Mouse (Mus musculus) right cerebral cortex, postnatal 4 days (tissue): ENCODE results near the gene Wdr48.

Source experiments
- DNase-seq: peaks from one replicate; pipeline ENCODE4 v3.0.0-alpha.2; 2022

The Wdr48 gene

DNA sequence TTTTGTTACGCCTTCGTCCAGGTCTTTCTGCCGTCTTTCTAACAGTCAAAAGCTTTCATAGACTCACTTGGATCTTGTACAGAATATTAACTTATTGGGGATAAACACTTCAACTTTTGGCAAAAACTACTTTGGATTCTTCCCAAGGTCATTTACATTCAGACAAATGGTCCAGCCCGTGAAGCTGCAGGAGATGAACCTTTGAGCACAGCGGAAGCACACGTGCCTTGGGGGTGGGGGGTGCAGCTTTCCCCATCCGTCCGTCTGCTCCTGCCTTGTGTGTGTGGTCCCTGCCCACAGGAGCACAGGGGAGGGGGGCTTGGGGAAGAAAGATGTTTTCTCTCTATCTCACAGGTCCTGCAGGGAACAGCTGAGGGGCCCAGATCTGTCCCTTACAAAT is 31.1 kb downstream of the Wdr48 start:
- DNase-seq = no peak

DNA sequence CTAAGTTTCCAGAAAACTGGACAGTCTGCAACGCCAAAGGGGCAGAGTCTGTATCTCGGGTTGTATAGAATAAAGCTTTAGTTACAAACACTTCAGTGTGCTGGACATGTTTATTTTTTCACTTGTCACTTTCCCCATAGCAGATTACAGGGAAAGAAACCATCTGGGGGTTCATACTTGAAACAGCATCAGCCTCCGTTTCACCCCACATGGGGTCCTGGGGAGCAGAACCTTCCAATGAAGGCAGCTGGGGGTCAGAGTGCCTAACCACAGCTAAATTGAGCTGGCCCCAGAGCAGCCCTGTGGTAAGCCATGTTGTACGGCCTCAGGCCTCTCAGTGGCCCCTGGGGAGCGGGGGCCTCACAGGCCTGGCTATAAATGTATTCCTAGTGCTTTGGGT is 31.8 kb downstream of the Wdr48 start:
- no peak for DNase-seq

DNA sequence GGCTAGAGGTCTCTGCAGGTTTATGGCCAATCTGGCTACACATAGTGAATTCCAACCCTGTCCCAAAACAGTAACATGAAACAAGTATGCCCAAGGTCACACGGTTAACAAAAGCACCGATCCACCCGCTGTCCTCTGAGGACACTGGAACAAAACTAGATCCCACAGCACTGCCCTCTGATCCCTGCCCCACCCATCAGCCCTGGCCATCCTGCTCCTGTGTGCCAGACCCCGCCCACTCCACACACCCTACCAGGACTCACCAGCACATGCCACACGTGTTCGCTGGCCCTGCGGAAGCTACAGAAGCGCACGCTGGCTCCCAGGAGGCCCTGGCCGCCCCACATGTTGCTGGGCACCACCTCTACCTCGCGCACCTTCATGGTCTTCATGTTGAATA is 37.7 kb downstream of the Wdr48 start:
- DNase-seq = no peak

DNA sequence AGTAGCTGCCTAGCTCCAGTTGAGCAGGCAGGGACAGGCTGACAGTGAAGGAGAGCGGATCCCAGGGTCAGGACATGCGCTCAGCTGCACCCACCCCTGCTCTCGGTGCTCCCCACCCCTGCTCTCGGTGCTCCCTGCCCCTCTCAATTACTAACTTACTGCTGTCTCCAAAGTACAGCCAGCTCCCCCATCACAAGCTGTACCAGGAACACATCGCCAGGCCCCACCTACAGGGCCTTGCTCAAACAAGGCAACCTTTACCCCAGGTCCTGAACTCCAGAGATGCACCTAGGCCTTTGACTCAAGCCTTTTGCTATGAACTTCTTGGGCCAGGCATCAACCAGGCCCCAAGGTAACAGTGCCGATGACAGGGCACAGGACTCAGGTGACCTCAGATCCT is 39.0 kb downstream of the Wdr48 start:
- DNase-seq = no peak

DNA sequence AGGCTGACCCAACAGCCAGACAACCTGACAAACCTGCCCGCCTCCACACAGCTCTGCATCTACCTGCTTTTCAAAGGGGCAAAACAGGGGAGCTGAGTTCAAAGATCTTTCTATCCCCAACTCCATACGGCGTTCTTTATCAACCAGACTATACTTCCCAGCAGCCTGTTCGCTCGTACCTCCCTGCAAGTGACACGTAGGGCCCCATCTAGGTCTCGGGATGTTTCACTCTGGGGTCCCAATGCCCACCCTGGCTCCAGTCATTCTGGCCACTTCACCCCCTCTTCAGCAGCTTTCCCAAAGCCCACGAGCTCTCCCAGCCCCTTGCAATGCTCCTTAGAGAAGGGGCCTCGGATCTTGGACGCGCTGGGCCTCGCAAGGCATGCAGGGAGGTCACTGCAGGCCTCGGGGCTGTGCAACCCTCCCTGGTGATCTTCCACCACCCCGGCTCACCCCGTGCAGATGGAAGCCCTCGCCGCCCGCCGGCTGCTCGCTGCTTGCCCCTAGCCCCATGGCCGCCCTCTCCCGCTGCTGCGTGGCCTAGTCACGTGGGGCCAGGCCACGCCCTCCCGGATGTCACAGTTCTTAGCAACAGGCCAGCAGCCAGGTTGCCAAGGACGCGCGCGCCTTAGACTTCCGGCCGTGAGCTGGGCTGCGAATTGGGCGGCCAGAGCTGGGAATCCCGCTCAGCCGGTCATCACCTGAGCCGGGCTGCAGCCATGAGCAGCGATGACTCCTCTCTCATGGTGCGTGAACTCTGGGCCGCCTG is 42.5 kb downstream of the Wdr48 start, which contains the start of the genes Gorasp1 and Ttc21a:
TSS of gene Gorasp1 (minus strand) at position 561 of the 769 bp plus-strand sequence.
TSS of gene Ttc21a (plus strand) at position 602 of the 769 bp plus-strand sequence.
- peak; percentile 95 for DNase-seq

DNA sequence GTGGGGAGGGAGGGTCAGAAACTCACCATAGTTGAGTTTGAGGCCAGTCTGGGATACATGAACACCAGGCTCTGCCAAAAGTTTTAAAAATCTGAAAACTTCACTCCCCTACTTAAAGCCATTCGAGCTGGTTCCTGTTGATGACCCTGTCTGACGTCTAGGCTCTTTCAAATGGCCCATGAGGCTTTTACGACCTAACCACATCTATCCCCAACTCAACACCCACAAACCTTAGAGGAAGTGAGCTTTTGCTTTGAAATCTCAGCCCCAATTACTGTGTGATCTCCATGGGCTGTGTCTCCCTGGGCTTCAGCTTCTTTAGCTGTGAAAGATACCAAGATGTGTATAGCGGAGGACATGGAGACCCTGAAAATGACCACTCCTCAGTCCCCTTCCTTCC is 43.8 kb downstream of the Wdr48 start:
- no peak for DNase-seq

DNA sequence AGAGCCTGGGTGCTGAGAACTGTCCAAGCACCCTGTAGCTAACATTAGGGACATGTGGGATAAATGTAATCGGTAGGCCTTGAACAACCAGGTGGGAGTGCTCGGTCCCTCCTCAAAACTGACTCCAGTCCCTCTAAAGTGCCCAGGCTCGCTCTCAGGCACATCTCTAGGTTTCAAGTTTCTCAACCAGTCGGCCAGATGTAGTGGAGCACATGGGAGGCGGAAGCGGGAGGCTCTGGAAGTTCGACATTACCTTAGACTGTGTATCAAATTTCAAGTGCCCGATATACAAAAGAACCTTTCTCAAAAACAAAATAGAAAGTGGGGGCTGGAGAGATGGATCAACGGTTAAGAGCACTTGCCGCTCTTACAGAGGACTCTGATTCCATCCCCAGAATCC is 45.0 kb downstream of the Wdr48 start:
- no peak for DNase-seq

DNA sequence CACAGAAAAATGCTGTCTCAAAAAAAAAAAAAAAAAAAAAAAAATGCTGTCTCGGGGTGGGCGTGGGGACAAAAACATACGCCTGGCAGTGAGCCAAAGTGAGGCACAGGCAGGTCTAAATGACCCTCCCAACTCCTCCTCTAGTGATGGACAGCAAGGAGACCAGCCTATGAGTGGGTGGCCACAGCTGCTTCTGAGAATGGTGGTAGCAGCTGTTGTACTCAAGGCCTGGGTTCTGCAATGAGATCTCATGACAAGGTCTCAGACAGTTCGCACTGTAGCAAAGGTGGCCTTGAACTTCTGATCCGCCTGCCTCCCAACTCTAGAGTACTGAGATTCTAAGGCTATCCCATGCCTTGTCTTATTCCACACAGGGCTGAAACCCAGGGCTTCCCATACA is 46.7 kb downstream of the Wdr48 start:
- DNase-seq = no peak

DNA sequence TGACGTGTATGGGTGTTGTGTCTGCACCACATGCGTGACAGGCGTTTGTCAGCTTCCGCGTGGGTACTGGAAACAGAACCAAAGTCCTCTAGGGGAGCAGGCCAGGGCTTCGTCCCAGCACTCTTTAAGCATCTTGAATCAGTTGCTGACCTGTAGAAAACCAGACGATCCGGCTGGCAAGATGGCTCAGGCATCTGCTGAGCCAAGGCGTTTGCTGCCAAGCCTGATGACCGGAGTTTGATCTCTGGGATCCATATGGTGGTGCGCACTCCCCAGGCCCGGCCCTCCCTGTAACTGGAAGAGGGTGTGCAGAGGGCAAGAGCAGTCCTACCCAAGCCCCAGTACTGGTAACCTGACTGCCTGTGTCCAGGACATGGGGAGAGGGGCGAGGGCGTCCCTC is 47.2 kb downstream of the Wdr48 start:
- no peak for DNase-seq

DNA sequence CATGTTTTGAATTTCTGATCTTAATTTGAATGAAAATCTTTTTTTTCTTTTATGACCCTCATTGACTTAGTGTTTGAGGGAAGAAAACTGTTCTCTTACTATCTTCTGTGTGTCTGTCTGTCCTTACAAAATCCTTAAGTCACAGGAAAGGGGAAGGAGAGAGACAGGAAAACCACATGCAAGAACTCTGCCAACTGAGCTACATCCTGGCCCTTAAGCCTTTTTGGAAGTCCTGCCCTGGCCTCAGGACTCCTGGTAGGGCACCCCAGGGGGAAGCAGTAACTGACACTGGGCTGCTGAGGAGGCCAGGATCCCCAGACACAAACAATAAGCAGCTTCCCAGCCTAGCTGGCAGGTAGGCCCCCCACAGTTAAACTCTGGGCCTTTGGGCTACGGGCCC is 48.6 kb downstream of the Wdr48 start:
- no peak for DNase-seq

DNA sequence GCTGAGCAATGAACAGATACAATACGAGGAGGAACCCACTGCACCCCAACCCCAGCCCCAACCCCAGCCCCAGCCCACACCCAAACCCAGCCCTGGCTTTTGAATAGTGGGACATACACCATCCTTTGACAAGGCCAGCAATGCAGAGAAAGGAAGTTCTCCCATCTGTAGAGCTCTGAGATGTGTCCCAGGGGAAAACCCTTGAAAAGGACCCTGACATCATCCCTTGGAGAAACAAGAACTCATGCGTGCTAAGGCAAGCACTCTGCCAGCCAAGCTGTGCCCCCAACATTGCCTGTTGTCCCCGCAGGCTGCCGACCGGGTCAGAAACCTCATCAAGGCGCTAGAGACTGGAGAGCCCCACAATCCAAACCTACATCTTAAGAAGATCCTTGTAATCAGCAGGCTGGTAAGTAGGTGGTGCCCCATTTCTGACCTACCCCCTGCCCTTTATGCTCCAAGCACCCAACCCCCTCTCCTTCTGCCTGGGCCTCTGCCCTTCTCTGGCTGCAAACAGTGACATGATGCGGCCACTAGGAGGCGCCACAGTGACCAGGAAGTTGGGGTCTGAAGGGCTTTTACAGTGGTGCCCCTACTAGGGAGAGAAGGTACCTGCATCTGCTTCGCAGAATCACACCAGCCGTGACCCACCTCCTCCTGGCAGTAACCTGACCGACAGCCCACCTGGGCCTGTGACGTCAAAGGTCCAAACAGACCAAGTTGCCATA is 50.7 kb downstream of the Wdr48 start:
- no peak for DNase-seq

DNA sequence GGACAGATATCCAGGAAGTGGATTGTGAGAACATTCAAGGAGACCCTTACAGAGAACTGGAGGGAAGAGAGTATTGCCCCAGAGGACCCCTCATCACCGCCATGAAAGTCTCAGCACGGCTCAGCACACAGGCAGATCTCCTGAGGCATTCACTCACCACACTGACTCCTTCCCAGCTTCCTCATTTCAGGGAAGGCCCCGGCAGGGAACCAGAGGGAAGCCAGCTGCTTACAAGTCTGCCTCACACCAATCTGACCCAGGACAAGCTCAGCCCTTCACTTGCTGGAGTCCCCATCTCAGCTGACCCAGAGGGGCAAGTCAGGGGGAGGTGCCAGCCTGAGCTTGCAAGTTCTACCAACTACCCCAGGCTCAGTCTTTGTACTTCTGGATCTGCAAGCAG is 54.1 kb downstream of the Wdr48 start:
- DNase-seq = no peak

DNA sequence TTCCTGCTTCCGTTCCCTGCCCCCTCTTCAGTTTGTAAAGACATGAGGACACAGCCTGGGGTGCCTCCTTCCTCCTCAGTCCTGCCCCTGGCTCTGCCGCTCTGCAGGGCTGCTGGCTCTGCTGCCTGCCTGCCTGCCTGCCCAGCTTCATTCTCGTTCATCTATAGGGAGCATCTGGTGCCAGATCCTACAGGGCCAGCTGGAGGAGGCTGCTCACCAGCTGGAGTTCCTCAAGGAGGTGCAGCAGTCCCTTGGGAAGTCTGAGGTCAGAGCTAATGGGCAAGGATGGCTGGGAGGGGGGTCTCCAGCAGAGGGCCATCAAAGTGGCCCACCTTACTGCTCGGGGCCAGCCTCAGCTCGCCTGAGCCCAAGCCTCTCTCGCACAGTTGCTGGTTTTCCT is 55.8 kb downstream of the Wdr48 start:
- no peak for DNase-seq

DNA sequence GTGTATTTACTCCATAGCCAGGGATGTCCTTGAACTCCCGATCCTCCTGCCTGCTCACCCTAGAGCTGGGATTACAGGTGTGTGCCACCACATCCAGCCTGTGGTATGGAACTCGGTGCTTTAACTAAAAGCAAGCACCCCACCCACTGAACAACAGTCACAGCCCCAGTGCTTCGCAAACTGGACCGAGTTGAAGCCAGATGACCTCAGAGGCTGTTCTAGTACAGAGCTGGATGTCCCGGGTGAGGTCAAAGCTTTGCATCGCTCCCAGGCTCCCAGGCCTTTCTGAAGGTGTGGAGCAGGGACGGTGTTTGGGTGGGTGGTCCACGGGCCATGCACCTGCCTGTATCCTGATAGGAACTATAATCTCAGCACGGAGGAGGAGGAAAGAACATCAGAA is 56.7 kb downstream of the Wdr48 start:
- no peak for DNase-seq

DNA sequence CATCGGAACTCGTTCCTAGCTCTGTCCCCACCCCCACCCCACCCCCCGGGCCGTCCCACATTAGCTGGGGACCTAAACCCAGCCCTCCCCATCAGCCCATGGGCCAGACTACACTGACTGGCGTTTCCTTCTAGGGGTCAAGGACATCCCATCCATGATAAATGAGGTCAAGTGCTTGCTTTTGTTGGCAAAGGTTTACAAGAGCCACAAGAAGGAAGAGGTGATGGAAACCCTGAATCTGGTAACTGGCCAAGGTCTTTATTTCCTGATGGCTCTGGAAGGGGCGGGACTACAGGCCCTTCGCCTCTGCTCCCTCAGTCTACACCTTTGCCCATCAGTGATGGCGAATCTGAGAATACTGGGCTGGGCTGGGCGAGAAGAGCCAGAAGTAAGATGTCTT is 64.2 kb downstream of the Wdr48 start:
- no peak for DNase-seq

DNA sequence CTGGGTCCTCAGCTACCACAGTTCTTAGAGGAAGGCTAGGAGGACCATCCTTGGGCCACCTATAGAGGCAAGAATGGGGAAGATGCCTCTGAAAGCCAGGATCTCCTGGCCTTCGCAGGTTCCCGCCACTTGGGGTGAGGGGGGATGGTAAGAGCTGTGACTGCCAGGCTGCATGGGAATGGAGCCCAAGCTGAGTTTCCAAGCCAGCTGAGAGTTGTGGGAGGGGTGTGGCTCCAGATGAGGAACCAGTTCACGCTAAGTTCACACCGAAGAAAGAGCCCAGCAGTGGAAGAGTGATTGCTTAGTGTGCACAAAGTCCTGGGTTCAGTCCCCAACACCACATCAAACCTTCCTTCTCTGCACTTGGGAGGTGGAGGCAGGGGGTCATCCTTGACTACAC is 67.5 kb downstream of the Wdr48 start:
- no peak for DNase-seq

DNA sequence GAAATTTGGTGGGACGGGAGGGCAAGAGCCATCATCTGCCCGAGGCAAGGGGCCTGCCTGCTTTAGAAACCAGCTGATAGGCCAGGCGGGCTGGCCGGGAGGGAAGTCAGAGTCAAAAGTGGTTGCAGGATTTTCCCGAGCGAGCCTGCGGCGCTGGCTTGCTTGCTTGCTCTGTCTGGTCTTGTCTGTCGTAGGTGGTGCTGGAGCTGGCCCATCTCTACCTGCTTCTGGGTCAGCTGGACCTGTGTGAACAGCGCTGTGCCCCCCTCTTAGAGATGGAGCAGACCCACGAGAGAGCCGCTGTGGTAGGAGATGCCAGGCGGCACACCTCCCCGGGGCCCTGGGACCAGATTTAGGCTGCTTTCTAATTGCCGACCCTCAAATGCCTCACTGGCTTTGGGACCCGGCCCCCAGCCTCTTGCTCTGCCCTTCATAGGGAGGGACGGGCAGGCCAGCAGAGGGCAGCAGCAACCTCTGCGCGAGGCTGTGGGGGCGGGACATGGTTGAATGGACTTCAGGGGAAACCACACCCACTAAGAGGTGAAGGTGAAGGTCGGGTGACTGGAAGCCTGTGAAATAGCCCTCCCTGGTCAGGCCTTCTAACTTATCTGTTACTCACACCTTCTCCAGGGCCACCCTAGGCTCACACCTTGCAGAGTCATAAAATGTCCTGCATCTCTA is 68.4 kb downstream of the Wdr48 start:
- DNase-seq = peak; percentile 49

DNA sequence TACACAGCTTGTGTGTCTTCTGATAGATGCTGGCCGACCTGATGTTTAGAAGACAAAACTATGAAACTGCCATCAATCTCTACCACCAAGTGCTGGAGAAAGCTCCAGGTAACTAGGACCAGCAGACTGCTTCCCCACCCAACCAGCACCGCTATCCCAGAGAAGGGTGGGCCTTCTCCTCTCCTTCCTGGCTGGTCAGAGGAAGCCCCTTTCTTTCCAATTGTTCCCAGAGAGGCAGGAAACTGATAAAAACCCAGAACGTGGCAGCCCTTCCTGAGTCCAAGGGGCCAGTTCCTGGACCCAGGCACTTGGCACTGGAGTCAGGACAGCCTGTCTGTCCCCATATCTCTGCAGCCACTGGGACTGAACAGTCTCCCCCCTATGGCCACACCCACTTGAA is 69.5 kb downstream of the Wdr48 start:
- DNase-seq = no peak

DNA sequence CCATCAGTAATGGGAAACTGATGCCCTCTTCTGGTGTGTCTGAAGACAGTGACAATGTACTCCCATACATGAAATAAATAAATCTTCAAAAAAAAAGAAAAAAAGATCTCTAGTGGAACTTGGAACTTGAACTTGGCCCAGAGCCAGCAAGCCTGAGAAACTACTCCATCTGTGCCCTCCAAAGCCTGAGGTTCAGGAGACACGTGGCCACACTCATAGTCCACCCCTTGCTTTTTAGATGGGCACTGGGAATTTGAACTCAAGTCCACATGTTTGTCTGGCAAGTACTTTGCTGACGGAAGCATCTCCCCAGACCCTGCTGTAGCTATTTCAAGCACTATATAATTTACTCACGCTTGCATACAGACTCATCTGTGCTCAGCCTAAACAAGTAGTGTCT is 70.5 kb downstream of the Wdr48 start:
- DNase-seq = no peak

DNA sequence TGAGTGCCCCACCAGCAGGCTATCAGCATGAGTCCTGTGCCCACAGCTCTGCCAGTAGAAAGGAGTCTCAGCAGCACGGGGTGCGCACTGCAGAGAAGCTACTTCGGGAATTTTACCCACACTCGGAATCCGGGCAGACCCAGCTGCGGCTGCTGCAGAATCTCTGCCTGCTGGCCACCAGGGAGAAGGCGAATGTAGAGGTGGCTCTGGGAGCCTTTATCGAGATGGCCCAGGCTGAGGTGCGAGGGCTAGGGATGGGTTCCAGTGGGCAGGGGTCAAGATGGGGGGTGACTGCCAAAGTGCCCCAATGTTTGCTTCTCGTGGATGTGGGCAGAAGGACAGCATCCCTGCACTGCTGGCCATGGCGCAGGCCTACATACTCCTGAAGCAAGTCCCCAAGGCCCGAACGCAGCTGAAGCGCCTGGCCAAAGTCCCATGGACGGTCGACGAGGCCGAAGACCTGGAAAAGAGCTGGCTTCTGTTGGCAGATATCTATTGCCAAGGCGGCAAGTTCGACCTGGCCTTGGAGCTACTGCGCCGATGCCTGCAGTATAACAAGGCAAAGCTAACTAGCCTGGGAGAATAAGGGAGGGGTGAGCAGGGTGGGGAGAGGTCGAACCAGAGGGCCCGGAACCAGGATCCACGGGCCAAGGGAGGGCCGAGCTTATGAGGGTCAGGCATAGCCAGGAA is 71.7 kb downstream of the Wdr48 start:
- no peak for DNase-seq

DNA sequence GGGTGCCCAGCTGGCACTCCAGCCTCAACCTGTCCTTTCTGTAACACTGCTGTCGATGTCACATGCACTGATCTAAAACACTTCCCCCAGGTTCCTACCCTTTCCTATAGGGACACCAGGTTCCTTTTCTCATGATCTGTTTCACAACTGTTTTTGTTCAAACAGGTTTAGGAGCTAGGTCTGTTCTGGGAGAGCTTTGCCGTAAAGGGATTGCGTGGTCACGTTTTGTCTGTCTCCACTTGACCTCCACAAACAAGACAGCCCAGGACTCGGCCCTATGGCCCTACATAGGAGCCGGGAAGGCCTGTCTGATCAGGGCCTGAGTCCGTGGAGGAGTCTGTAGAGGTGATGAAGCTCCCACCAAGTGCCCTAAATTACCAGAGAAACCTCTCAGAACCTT is 75.1 kb downstream of the Wdr48 start:
- no peak for DNase-seq

DNA sequence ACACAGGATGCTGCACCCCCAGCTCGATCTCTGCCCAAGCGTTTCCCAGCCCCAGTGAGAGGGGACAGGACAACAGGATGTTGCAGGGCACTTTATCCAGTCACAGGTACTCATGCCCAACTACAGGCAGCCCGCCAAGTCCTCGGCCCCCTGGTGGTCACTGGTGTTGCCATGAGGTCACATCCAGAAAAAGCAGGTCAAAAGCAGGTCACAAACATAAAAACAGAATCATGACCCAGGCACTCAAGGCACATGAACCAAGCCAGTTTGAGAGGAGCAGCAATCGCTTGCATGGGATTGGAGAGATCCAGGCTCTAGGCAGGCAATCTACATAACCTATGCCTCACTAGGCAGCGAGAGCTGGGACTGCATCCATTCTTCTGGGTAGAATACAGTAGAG is 75.5 kb downstream of the Wdr48 start:
- peak; percentile 60 for DNase-seq
